Mouse (Mus musculus): Measurements from ENCODE around the gene Ereg. TPM values are rescaled to one million over a fixed set of nuclear protein-coding genes. Genes with fewer than 3 reads are reported as not detected.

Ereg gene
- total RNA-seq, 4 experiments from 2014 or later = 0.09 to 0.17 TPM; not detected in 2

DNA sequence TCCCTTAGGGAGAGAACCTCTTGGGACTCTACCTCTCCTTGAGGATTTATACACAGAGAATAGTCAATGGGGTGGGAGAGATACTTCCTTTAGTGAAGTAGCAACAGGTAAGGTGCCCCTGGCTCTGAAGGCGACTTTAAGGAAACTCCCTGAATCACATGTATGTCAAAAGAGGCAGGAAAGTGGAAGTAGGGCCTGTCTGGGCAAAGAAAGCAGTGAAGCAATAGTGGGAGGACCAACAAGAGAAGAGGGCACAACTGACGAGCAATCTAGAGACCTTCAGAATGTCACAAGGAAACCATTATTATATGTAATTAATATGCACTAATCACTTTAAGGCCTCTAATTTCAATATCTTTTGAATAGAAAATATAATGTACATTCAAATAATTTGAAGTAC lies 39.5 kb downstream of the Ereg start:
- DNase-seq = no peak

DNA sequence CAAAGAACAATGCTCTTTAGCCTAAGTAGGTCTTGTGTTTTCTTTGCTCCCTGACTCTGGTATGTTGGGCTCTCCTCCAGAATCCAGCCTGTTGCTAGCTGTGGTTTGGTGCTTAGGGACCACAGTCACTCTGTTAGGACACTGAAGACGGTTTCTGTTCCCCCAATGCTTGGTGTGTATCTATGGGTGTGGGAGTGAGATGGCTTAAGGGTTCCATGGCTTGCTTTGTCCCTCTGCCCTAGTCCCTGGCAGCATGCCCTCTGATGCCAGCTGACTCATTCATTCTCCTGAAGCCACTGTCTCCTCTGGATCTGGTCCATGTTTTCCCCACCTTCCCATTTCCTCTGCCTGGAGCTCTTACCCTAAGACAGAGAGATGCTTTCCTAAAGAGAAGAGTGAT lies 40.2 kb downstream of the Ereg start:
- DNase-seq = no peak

DNA sequence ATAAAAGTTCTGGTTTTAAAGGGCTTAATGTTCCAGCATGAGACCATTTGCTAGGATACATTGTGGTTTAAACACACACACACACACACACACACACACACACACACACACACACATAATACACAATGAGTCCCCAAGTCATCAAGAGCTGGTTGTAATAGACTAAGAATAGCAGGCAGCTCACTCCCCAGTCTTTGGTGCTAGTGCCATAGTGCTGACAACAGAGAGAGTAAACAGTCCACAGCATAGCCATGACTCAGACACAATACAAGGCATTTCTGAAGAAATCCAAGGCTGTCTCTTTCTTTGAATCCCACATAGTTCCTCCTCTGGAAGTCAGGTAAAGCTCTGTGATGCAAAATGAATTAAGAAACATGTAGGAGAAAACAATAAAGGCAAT lies 44.2 kb downstream of the Ereg start:
- DNase-seq = no peak

DNA sequence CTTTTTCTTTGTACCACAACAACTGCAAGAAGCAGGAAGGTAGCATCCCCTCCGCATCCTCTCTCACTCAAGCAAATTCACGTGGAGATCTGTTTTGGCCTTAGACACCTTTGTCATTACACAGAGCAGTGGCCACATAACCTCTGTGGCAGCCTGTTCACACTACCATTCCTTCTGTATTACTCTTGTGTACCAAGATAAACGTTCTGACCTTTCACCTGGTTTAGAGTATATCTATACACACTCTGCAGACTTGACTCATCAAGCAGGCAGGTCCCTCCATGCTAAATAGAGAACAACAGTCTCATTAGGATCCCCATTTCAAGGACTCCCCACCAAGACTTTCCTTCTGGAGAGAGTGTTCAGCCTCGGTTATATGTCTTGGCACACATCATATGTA lies 49.0 kb downstream of the Ereg start:
- no peak for DNase-seq

DNA sequence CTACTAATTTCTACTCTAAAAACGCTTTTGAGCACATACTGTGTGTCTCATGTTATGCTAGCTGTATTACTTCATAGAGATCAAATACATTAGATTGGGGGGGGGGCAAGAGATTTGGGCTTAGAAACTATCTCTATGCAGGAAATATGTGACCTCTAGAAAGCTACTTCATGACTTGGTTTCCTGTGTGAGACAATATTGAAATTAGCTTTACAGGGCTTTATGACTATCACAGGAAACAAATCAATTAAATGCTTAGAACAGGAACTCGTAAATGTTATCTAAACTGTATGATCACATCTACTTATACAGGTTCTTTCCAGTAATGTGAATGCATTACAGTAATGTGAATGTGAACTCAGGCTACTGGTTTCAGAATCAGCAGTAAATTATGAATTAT lies 49.7 kb downstream of the Ereg start:
- no peak for DNase-seq

DNA sequence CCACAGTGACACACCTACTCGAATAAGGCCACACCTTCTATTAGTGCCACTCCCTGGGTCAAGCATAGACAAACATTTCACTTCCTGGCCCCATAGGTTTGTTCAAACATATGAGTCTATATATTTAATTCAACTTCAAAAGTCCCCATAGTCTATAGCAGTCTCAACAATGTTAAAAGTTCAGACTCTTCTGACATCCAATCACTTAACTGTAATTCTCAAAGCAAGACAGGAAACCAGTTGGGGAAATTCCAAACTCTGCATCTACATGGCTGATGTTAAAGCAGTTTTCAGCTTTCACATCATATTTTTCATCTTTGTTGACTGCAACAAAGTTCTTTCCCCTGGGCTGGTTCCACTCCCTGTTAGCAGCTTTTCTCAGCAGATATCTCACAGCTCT lies 52.2 kb downstream of the Ereg start:
- no peak for DNase-seq

DNA sequence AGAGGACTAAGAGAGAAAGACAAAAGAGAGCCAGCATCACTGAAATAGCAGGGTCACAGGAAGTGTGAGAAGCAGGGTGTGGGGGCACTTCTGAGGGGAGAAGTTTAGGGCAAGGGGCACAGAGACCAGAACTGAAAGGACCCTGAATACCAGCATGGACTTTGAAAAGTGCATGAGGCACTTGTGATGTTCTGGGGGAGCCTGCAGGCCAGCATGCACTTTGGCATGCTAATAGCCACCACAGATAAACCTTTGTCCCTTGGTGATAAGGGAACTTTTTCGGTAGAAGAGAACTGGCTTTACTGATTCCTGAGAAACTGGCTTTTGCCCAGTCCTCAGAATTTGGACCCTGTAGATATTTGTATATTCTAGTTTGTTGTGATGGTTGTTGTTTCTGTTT lies 60.5 kb downstream of the Ereg start:
- DNase-seq = no peak

DNA sequence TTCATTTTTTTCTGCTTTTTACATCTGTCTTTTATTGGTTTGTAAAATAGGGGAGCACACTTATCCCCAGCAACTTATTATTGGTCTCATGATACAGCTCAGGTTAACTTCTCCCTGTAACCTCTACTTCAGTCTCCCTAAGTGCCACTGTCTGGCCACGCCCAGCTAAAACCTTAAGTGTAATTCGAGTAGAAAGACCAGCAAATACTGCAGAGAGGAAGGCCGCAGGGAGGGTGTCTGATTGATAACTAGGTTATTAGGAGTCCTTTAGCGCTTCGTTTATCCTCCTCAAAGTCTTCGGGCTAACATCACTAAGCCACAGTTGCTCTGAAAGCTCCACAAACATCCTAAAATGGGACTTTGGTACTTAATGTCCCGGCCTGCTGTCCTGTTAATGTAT lies 64.5 kb downstream of the Ereg start:
- DNase-seq = no peak

DNA sequence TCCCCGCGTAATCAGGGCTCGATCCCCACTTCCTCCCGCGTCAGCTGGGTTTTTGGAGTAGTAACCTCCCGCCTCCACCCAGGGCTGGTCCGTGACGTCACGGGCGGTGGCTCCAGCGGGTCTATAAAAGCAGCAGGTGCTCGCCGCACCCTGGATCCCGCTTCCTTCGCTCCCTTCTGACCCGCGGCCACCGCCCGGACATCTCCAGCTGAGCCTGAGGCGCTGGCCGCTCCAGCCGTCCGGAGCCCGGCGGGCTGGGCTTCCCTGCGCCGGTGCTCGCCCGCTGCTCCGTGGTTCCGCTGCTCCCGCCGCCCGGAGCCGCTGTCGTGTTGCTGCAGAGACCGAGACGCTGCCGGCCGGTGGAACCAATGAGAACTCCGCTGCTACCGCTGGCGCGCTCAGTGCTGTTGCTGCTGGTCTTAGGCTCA lies 65.0 kb downstream of the Ereg start, which contains the start of gene Areg:
Areg (plus strand) TSS at position 154 of the 428 bp plus-strand sequence.
- DNase-seq = no peak

DNA sequence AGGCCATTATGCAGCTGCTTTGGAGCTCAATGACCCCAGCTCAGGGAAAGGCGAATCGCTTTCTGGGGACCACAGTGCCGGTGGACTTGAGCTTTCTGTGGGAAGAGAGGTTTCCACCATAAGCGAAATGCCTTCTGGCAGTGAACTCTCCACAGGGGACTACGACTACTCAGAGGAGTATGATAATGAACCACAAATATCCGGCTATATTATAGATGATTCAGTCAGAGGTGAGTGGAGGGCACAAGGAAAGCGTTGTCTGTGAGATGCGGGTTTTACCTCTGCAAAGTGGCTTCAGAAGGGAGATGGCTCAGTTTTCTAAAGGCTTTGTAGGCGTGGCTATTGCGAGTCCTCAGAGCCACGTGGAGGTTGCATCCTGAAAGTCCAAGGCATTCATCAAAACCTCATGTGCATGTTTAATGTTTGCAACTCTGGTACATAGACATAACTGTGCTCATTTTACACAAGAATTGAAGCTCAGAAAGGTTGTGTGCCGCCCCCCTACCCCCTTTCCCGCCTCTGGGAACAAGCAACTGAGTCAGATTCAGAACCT lies 66.5 kb downstream of the Ereg start:
- DNase-seq = no peak

Other genes with a start within 250 kb of the Ereg start
- 1 to 10 TPM in 1 of 4 experiments, under 1 TPM in 3; 0.49 to 2.1 (median 0.67) TPM for gene Cxcl1, start 183.4 kb upstream of the Ereg start, total RNA-seq (2022)
- gene Cxcl2, start 170.8 kb upstream of the Ereg start, total RNA-seq (2022) = 1 to 10 TPM in 1 of 4 experiments, under 1 TPM in 3; 0.22 to 1.1 (median 0.62) TPM
- gene Mthfd2l, start 143.5 kb upstream of the Ereg start, total RNA-seq (2022) = 10 to 100 TPM; 15.7 to 20.5 (median 18.5) TPM
- gene Epgn, start 47.2 kb upstream of the Ereg start, total RNA-seq (2022) = under 1 TPM in 1 of 4 experiments, not detected in 3; 0.23 TPM
- not detected for gene Areg, start 65.0 kb downstream of the Ereg start, total RNA-seq (2022)

All from adrenal gland, adult 8-10 months (tissue).